Mouse (Mus musculus) heart, adult 2 months (tissue): ENCODE data around the gene Scgb1b30.

Experiments used
- CTCF ChIP-seq: fragments of 200-600 bp; IDR thresholded peaks from 2 replicates; pipeline ENCODE4 v1.8.1; 2022; ENCODE audit warnings: antibody characterized with exemption, mild to moderate bottlenecking, moderate library complexity
- EP300 ChIP-seq: fragments of 200-500 bp; IDR thresholded peaks from 2 replicates; pipeline ENCODE4 v1.6.1; 2011; ENCODE audit warnings: low read depth, low read length, control low read depth; ENCODE audit not compliant: insufficient read depth
- POLR2A ChIP-seq: fragments of 200-500 bp; IDR thresholded peaks from 2 replicates; pipeline ENCODE4 v1.6.1; 2011; ENCODE audit warnings: mild to moderate bottlenecking, low read depth, low read length, control low read depth; ENCODE audit not compliant: insufficient read depth

DNA sequence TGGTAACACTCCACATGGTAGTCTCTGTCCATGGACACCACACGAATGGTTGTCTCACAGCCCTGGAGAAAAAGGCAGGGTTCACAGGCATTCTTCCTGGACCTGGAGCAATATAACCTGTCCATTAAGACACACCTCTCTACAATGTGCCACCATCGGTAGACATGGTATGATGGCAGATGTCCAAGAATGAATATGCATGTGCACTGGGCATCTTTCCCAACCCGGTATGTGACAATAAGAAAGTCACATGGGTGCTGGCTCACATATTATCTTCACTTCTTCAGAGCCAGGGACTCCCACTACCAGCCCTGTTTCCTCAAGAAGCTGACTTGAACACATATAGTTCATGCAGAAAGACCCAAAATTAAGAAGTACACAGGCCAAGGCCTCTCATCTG, 21.4 kb downstream of the Scgb1b30 start:
- no peak for TF ChIP-seq CTCF
- TF ChIP-seq EP300: no peak
- no peak for TF ChIP-seq POLR2A
